Mouse (Mus musculus): ENCODE results near the gene 3300002I08Rik.

Gene 3300002I08Rik

DNA sequence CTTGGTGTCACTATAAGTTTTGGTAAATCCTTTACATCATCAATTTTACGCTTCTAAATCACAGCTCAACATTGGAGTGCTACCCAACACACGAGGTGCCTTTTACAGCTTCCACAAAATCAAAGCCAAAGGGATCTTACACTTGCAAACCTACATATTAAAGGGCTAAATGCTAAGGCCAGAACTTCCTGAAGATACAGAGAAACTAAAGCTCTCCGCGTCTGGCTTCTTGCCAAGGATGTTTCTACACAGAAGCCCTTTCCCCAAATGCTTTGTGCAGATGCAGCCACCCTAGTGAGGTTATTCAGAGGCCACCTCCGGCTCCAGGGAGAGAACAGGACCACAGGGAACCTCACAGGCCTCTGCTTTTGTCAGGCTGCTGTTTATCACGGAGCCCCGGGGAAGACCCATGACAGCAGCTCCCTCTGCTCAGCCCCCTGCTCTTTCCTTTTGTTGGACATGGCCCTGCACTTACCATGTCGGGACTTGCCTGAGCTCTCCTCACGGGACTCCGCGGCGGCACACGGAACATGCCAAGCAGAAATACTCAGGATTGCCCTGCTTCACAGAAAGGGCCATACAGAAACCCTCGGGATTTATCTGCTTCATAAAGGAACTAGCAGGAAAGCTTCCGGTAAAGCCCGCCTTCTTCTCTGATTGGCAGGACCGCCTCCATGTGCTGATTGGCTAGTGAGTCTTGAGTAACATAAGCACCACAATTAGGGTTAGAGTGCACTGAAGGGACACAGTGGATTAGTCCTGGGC lies at the start of gene 3300002I08Rik:
3300002I08Rik (minus strand) TSS at position 653 of the 765 bp plus-strand sequence.
- WGBS: 2% methylated on average over 17 of the region's 17 CpGs

DNA sequence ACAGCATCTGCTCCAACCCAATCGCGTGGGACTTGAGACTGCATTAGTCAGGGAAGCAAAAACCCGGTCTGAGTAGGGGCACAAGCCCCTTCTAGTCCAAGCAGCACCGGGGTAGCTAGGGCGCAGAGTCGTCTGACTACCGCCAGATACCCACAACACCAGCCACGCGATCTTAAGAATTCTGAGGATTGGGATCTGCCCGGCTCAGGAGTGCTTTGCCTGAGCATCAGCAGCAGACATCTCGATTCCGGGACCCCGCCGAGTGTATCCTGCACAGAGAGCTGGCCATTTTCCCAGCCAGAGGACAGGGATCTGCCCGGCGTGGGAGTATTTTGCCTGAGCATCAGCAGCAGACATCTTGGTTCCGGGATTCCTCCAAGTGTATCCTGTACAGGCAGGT lies 49.6 kb upstream of the 3300002I08Rik start:
- WGBS: 91% methylated on average over 17 of the region's 17 CpGs

DNA sequence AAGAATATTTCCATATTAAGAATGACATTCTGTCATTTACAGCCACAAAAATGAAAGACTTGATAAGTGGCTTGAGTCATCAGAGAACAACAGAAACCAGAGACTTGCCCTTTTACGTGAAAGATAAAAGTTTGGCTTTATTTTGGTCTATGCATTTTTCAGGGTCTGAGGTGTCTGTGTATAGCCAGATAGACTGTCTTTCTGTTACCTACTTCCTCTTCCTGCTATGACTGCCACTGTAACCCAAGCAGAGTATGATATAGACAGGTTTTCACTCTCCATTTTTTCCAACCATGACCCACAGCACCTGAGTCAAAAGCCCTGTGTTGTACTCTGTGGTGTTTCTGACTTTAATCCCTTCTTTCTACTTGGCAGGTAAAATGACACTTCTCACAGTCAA lies 27.6 kb upstream of the 3300002I08Rik start:
- 82% methylated on average over 1 of the region's 1 CpGs for WGBS

DNA sequence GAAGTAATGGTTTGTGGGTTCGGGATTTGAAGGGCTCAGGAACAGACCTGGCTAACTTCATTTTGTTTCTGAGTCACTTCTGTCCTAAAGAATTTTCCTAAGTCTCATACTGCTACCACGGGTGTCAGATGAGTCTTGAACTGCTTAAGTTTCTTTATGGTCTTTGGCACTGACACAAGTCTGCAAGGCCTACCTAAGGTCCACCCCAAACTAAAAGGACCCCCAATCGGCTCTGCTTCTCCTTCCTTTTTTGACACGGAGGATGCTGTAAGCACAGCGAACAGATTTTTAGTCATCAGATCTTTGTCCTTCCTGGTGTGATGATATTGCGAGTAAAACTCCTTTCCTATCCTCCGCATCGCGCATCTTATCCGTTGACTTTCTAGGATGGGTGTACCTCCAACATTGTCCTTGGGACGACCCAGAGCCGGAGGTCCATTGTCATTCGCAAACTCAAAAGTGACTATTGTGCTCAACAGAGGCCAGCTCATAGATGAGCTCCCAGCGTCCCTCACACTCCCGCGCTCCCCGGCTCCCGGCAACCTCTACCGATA lies 23.1 kb upstream of the 3300002I08Rik start:
- 94% methylated on average over 19 of the region's 19 CpGs for WGBS

DNA sequence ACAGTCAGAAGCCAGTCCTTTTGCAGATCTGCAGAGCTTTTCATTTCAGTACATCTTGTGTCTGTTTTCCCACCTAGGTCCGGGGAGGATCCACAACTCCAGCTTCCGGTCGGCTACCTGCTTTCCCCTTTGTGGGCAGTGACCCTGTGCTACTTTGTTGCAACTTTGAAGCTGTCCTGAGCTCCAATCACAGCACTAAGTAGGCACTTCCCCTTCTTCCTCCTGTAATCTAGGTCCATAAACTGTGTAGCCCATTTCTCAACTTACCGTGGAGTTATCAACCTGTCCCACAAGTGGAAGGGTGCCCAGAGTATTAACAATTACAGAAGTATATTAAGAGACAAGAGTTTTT lies 289 bp upstream of the 3300002I08Rik start:
- 11% methylated on average over 4 of the region's 4 CpGs for WGBS

DNA sequence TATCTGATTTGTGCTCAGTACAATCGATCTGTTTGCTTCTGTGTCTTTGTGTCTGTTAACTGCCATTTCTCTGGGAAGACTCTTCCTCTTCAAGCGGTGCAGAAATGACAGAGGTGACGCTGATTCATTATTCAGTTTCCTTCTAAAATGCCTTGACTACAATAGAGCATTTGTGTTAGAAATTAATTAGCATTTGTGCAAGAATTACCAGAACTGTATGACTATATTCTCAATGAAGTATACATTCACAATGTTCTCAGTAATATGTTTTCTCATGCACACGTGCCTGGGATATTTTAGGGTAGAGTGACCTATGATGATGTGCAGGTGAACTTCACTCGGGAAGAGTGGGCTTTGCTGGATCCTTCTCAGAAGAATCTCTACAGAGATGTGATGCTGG lies 39.2 kb downstream of the 3300002I08Rik start, which contains the start of gene Gm10130:
Gm10130 (plus strand) TSS at position 301 of the 400 bp plus-strand sequence.
- 88% methylated on average over 5 of the region's 5 CpGs for WGBS

DNA sequence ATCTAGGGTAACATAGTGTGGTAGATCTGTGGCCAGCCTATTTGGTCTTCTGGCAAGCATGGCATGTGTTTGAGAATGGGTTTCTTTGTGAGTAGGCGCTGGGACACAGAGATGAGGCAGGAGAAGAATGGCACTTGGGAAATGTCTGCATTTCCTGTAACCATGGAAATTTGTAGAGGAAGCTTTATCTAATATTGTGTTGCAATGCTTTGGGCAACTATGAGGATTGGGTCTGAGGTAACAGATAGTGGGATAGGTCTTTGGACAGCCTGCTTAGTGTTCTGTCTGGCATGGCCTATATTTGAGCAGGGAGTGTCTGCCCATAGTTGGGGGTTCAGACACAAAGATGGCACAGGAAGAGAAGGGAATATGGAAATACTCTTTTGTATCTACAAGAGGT lies 43.6 kb downstream of the 3300002I08Rik start:
- WGBS: 94% methylated on average over 1 of the region's 1 CpGs

DNA sequence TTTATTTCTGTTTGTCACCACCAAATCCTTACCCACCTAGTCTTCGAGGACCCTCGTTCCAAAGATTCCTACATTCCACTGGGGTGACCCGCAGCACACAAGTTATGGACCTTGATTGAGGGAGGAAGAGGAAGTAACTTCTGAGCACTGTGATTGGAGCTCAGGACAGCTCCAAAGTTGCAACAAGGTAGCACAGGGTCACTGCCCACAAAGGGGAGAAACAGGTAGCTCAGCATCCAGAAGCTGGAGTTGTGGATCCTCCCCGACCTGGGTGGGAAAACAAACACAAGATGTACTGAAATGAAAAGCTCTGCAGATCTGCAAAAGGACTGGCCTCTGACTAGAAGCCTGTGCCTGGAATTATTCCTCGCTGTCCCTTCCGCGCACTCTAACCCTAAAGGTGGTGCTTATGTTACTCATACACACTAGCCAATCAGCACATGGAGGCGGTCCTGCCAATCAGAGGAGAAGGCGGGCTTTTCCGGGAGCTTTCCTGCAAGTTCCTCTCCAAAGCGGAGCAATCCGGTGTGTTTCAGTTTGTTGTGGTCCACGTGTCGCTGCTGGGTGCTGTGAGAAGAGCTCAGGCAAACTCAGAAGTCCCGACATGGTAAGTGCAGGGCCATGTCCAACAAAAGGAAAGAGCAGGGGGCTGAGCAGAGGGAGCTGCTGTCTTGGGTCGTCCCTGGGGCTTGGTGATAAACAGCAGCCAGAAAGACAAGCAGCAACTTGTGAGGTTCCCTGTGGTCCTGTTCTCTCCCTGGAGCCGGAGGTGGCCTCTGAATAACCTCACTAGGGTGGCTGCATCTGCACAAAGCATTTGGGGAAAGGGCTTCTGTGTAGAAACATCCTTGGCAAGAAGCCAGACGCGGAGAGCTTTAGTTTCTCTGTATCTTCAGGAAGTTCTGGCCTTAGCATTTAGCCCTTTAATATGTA lies 51.3 kb downstream of the 3300002I08Rik start:
- 15% methylated on average over 19 of the region's 19 CpGs for WGBS

DNA sequence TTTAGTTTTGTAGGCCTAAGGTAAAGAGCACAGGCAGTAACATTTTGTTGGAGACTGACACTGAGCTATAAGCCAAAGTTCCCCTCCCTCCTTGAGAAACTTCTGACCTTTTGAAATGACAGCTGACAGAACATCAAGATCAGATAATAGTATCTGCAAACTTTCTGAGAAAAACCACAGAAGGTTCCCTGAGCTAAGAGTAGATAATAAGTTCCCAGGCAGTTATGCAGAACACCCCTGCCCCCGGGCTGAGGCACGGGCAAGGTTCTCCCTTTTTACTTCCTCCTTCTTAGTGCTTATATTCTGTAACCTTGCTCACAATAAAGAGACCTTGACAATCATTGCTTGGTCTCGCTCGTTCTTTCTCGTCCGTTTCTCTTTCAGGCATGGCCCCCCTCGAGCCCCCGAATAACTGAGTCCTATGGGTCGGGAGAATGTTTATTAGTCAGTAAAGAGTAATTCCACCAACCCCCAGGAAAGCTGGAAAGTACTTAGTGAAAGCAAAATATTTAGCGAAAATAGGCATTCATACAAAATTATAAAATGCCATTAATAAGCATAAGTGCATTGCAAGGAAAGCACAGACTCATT lies 55.3 kb downstream of the 3300002I08Rik start:
- WGBS: 85% methylated on average over 10 of the region's 10 CpGs

DNA sequence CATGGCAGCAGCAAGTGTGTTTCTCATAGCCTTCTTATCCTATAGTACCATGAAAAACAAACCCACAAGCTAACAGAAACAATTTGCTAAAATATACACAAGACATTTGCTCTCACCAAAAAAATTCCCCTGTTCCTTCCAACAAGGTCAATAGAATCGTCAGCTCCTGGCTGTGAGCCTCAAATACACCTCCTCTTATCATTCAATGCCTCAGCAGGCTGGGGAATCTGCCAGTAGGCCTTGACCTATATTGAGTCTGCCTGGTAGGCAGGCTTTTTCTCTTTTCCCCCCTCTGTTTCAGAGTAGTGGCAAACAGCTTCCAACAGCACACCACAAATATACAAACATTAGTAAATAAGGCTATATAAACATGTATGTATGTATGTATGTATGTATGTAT lies 63.5 kb downstream of the 3300002I08Rik start:
- 31% methylated on average over 1 of the region's 1 CpGs for WGBS

DNA sequence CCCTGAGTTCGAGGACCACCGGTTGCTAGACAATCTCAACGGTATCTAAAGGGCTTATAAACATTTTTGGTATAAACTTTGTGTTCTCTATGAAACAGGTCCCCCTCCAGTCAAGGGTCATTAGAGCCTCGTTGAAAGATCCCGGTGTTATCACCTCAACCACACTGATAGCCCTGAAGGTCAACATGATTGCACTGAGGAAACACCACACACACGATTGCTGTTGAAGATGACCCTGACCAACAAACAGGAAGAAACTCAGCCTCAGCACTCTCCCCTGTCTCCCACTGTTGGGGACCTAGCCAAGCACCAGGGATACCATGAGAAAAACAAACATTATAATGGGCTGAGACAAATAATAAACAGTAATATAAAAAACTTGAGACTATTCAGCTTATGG lies 68.9 kb downstream of the 3300002I08Rik start:
- 89% methylated on average over 6 of the region's 6 CpGs for WGBS

All from cerebral cortex, adult 2 months (tissue).